22 mouse cellular contexts compared by ENCODE assay signal in the genomic region with DNA sequence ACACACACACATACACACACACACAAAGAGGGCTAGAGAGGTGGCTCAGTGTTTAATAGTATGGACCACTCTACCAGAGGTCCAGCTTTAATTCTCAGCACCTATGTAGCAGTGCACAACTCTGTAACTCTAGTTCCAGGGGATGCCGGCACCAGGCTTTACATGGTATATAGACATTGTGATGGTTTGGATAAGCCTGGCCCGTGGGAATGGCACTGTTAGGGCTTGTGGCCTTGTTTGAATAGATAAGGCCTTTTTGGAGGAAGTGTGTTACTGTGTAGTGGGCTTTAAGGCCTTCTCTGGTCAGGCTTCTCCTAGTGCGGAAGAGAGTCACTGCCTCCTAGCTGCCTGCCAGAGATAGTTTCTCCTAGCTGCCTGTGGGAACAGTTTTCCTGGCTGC. TPM values are rescaled to one million over a fixed set of nuclear protein-coding genes. Genes with fewer than 3 reads are reported as not detected.
A peak's percentile ranks its signal among the peaks of the same experiment; 100 is the strongest.
DNase-seq lines count a peak whose midpoint lies in the region; ATAC-seq and TF ChIP-seq lines count a peak whose summit lies in the region.
"Had no signal": no experiment of that assay in that cellular context is flagged by ENCODE, and none has a peak within 500 bp of the region (broad histone marks: within the 10 kb centered on the region; RNA-seq: fewer than 3 reads in every experiment).

No protein-coding gene starts in this region.

- no peak overlapping the region for H3K4me3 ChIP-seq in liver, embryonic 12.5 days
- no peak overlapping the region for H3K4me3 ChIP-seq in liver, postnatal 0 days (ENCODE audit: low read depth, low read length)
- H3K4me3 ChIP-seq in liver, embryonic 13.5 days (replicated peaks) = no peak overlapping the region
- H3K4me3 ChIP-seq in stomach, embryonic 15.5 days (replicated peaks) = no peak overlapping the region
- H3K4me3 ChIP-seq: embryonic facial prominence, embryonic 15.5 days; erythroblast, embryonic 14.5 days; forebrain, embryonic 10.5 days; heart, embryonic 15.5 days; hindbrain, embryonic 13.5 days had no signal

- 36% methylated on average over 3 of the region's 3 CpGs for WGBS in liver, embryonic 12.5 days (ENCODE audit: insufficient replicate concordance)
- WGBS in liver, postnatal 0 days (ENCODE audit: insufficient replicate concordance) = 55% methylated on average over 3 of the region's 3 CpGs
- WGBS in liver, embryonic 13.5 days (ENCODE audit: insufficient replicate concordance) = 38% methylated on average over 3 of the region's 3 CpGs
- 70% methylated on average over 3 of the region's 3 CpGs for WGBS in stomach, embryonic 15.5 days

- H3K9me3 ChIP-seq in liver, embryonic 12.5 days (replicated peaks) = no peaks in the 10 kb centered on the region
- no peaks in the 10 kb centered on the region for H3K9me3 ChIP-seq in liver, postnatal 0 days (ENCODE audit: low read length)
- H3K9me3 ChIP-seq in liver, embryonic 13.5 days (replicated peaks) = no peaks in the 10 kb centered on the region
- no peaks in the 10 kb centered on the region for H3K9me3 ChIP-seq in stomach, embryonic 15.5 days
- H3K9me3 ChIP-seq: embryonic facial prominence, embryonic 15.5 days; forebrain, embryonic 10.5 days; heart, embryonic 15.5 days; hindbrain, embryonic 13.5 days had no signal

- ATAC-seq in liver, embryonic 12.5 days = 0 out of 2 replicates have a peak, but pooled peaks have one; percentile 44
- no peak for ATAC-seq in liver, postnatal 0 days
- peak; percentile 12; the same call in 1 of the 2 replicates for ATAC-seq in liver, embryonic 13.5 days (ENCODE audit: low read depth)
- ATAC-seq in stomach, embryonic 15.5 days (ENCODE audit: insufficient read depth, low FRiP score, low read depth) = peak; percentile 70; the same call in 1 of the 2 replicates
- ATAC-seq: forebrain, embryonic 14.5 days; hindbrain, postnatal 0 days had no signal

- no peaks in the 10 kb centered on the region for H3K4me1 ChIP-seq in liver, embryonic 12.5 days
- no peaks in the 10 kb centered on the region for H3K4me1 ChIP-seq in liver, postnatal 0 days (ENCODE audit: insufficient read depth)
- peaks cover 5% of the 10 kb centered on the region; the same call in 1 of the 2 replicates for H3K4me1 ChIP-seq in liver, embryonic 13.5 days (replicated peaks)
- H3K4me1 ChIP-seq in stomach, embryonic 15.5 days = no peaks in the 10 kb centered on the region
- H3K4me1 ChIP-seq: embryonic facial prominence, embryonic 15.5 days; heart, embryonic 15.5 days; hindbrain, embryonic 13.5 days had no signal

- no peak overlapping the region for H3K27ac ChIP-seq in liver, embryonic 12.5 days
- H3K27ac ChIP-seq in liver, postnatal 0 days (ENCODE audit: low read depth) = no peak overlapping the region
- H3K27ac ChIP-seq in liver, embryonic 13.5 days = no peak overlapping the region
- H3K27ac ChIP-seq in stomach, embryonic 15.5 days = no peak overlapping the region
- H3K27ac ChIP-seq: embryonic facial prominence, embryonic 15.5 days; forebrain, embryonic 10.5 days; heart, embryonic 15.5 days; hindbrain, embryonic 13.5 days; hindbrain, postnatal 0 days had no signal

- H3K4me2 ChIP-seq in liver, embryonic 12.5 days = no peak overlapping the region
- no peak overlapping the region for H3K4me2 ChIP-seq in liver, postnatal 0 days (ENCODE audit: low read depth, low read length)
- H3K4me2 ChIP-seq in liver, embryonic 13.5 days = no peak overlapping the region
- no peak overlapping the region for H3K4me2 ChIP-seq in stomach, embryonic 15.5 days
- H3K4me2 ChIP-seq: embryonic facial prominence, embryonic 15.5 days; heart, embryonic 11.5 days; heart, embryonic 15.5 days; hindbrain, embryonic 13.5 days had no signal

- no peak for DNase-seq in liver, postnatal 0 days
- DNase-seq in liver, embryonic 13.5 days = no peak
- DNase-seq in layer of hippocampus, postnatal 10 days (ENCODE audit: low spot score in 2 of 2) = no peak
- DNase-seq in spleen, postnatal 14 days (ENCODE audit: low spot score in 2 of 2) = no peak
- no peak for DNase-seq in cerebellum, adult 8-10 months
- DNase-seq: adrenal gland, postnatal 10 days; cerebellum, adult 11 months; cerebellum, adult 9-10 months; cerebellum, postnatal 25 days; gastrocnemius, postnatal 36 days; heart, adult 18-20 months; heart, postnatal 14 days had no signal

- H3K27me3 ChIP-seq in liver, embryonic 12.5 days (replicated peaks) = no peaks in the 10 kb centered on the region
- H3K27me3 ChIP-seq in liver, postnatal 0 days (ENCODE audit: insufficient read depth, low read length) = no peaks in the 10 kb centered on the region
- no peaks in the 10 kb centered on the region for H3K27me3 ChIP-seq in liver, embryonic 13.5 days
- H3K27me3 ChIP-seq in stomach, embryonic 15.5 days (replicated peaks) = no peaks in the 10 kb centered on the region
- H3K27me3 ChIP-seq: embryonic facial prominence, embryonic 15.5 days; heart, embryonic 15.5 days; hindbrain, embryonic 13.5 days had no signal

- H3K36me3 ChIP-seq in liver, embryonic 12.5 days = no peaks in the 10 kb centered on the region; the same call in 1 of the 2 replicates
- no peaks in the 10 kb centered on the region; the same call in 1 of the 2 replicates for H3K36me3 ChIP-seq in liver, postnatal 0 days (replicated peaks; ENCODE audit: insufficient read depth, low read length)
- no peaks in the 10 kb centered on the region for H3K36me3 ChIP-seq in liver, embryonic 13.5 days
- no peaks in the 10 kb centered on the region for H3K36me3 ChIP-seq in stomach, embryonic 15.5 days
- H3K36me3 ChIP-seq: embryonic facial prominence, embryonic 15.5 days; heart, embryonic 15.5 days had no signal

- no peak for TF ChIP-seq CTCF in liver, postnatal 0 days (IDR thresholded peaks at IDR 0.05; ENCODE audit: low read depth)

- no peak for TF ChIP-seq EP300 in liver, postnatal 0 days (IDR thresholded peaks at IDR 0.05; ENCODE audit: low read depth)

- H3K9ac ChIP-seq in liver, embryonic 12.5 days = no peak overlapping the region
- H3K9ac ChIP-seq in liver, postnatal 0 days (replicated peaks) = no peak overlapping the region
- no peak overlapping the region for H3K9ac ChIP-seq in liver, embryonic 13.5 days
- no peak overlapping the region for H3K9ac ChIP-seq in stomach, embryonic 15.5 days
- H3K9ac ChIP-seq: embryonic facial prominence, embryonic 15.5 days; heart, embryonic 15.5 days; hindbrain, embryonic 13.5 days had no signal

RNA-seq across cellular contexts. Expression of gene Qtrt2, which starts 7.7 kb away (rescaled TPM):
- 11.9 and 13.4 TPM in 2 replicates for polyA plus RNA-seq in liver, embryonic 12.5 days (2016; fragmentation: Nextera tagmentation; extraction: Ambion mirVana)
- polyA plus RNA-seq in liver, postnatal 0 days (2015; fragmentation: Nextera tagmentation; extraction: Ambion mirVana) = 4.4 and 4.7 TPM in 2 replicates
- 9.1 and 10.8 TPM in 2 replicates for polyA plus RNA-seq in liver, embryonic 13.5 days (2015; fragmentation: Nextera tagmentation; extraction: Ambion mirVana)
- 22.5 and 25.8 TPM in 2 replicates for polyA plus RNA-seq in stomach, embryonic 15.5 days (2015; fragmentation: Nextera tagmentation; extraction: Ambion mirVana)
- 10 to 100 TPM; 35.0 to 38.1 TPM for total RNA-seq in layer of hippocampus, postnatal 10 days (2021)

RNA-seq across cellular contexts. Expression of gene Ccdc191, which starts 29.3 kb away (rescaled TPM):
- polyA plus RNA-seq in liver, embryonic 12.5 days (2016; fragmentation: Nextera tagmentation; extraction: Ambion mirVana) = 5.3 and 5.5 TPM in 2 replicates
- 2.9 and 4.0 TPM in 2 replicates for polyA plus RNA-seq in liver, postnatal 0 days (2015; fragmentation: Nextera tagmentation; extraction: Ambion mirVana)
- 3.8 and 5.5 TPM in 2 replicates for polyA plus RNA-seq in liver, embryonic 13.5 days (2015; fragmentation: Nextera tagmentation; extraction: Ambion mirVana)
- 11.8 and 13.7 TPM in 2 replicates for polyA plus RNA-seq in stomach, embryonic 15.5 days (2015; fragmentation: Nextera tagmentation; extraction: Ambion mirVana)
- total RNA-seq in layer of hippocampus, postnatal 10 days (2021) = 1 to 10 TPM; 5.2 to 9.2 TPM
